Mouse (Mus musculus): Measurements from ENCODE around the gene Olfr98. TPM values are rescaled to one million over a fixed set of nuclear protein-coding genes. Genes with fewer than 3 reads are reported as not detected.

Gene Olfr98
- polyA plus RNA-seq, 1 experiment from 2014 or later = not detected

Other genes with a start within 250 kb of the Olfr98 start
- 0.09 and 0.13 TPM in 2 replicates for gene Mog, start 240.4 kb downstream of the Olfr98 start, polyA plus RNA-seq (2015; fragmentation: Nextera tagmentation; extraction: Ambion mirVana)
- gene Gabbr1, start 217.8 kb downstream of the Olfr98 start, polyA plus RNA-seq (2015; fragmentation: Nextera tagmentation; extraction: Ambion mirVana) = 5.6 and 7.7 TPM in 2 replicates
- not detected in 2 replicates for gene Olfr90, start 175.2 kb downstream of the Olfr98 start, polyA plus RNA-seq (2015; fragmentation: Nextera tagmentation; extraction: Ambion mirVana)
- not detected in 2 replicates for gene Olfr91, start 165.5 kb downstream of the Olfr98 start, polyA plus RNA-seq (2015; fragmentation: Nextera tagmentation; extraction: Ambion mirVana)
- not detected in 2 replicates for gene Olfr92, start 143.7 kb downstream of the Olfr98 start, polyA plus RNA-seq (2015; fragmentation: Nextera tagmentation; extraction: Ambion mirVana)
- gene Olfr93, start 102.3 kb downstream of the Olfr98 start, polyA plus RNA-seq (2015; fragmentation: Nextera tagmentation; extraction: Ambion mirVana) = not detected in 2 replicates
- not detected in 2 replicates for gene Ubd, start 69.9 kb downstream of the Olfr98 start, polyA plus RNA-seq (2015; fragmentation: Nextera tagmentation; extraction: Ambion mirVana)
- gene Olfr94, start 62.8 kb downstream of the Olfr98 start, polyA plus RNA-seq (2015; fragmentation: Nextera tagmentation; extraction: Ambion mirVana) = not detected in 2 replicates
- gene Olfr95, start 50.6 kb downstream of the Olfr98 start, polyA plus RNA-seq (2015; fragmentation: Nextera tagmentation; extraction: Ambion mirVana) = not detected in 2 replicates
- not detected in 2 replicates for gene Olfr96, start 43.6 kb downstream of the Olfr98 start, polyA plus RNA-seq (2015; fragmentation: Nextera tagmentation; extraction: Ambion mirVana)
- gene Olfr97, start 26.4 kb downstream of the Olfr98 start, polyA plus RNA-seq (2015; fragmentation: Nextera tagmentation; extraction: Ambion mirVana) = not detected in 2 replicates
- 1.5 TPM in 2 replicates for gene H2-M3, start 6.5 kb upstream of the Olfr98 start, polyA plus RNA-seq (2015; fragmentation: Nextera tagmentation; extraction: Ambion mirVana)
- not detected in 2 replicates for gene Olfr99, start 19.7 kb upstream of the Olfr98 start, polyA plus RNA-seq (2015; fragmentation: Nextera tagmentation; extraction: Ambion mirVana)
- not detected in 2 replicates for gene Olfr101, start 40.6 kb upstream of the Olfr98 start, polyA plus RNA-seq (2015; fragmentation: Nextera tagmentation; extraction: Ambion mirVana)
- not detected in 2 replicates for gene Olfr102, start 53.3 kb upstream of the Olfr98 start, polyA plus RNA-seq (2015; fragmentation: Nextera tagmentation; extraction: Ambion mirVana)
- gene Olfr103, start 75.9 kb upstream of the Olfr98 start, polyA plus RNA-seq (2015; fragmentation: Nextera tagmentation; extraction: Ambion mirVana) = not detected in 2 replicates
- gene Olfr104-ps, start 95.8 kb upstream of the Olfr98 start, polyA plus RNA-seq (2015; fragmentation: Nextera tagmentation; extraction: Ambion mirVana) = not detected in 2 replicates
- gene Olfr105-ps, start 115.3 kb upstream of the Olfr98 start, polyA plus RNA-seq (2015; fragmentation: Nextera tagmentation; extraction: Ambion mirVana) = not detected in 2 replicates
- not detected in 2 replicates for gene Olfr106-ps, start 126.6 kb upstream of the Olfr98 start, polyA plus RNA-seq (2015; fragmentation: Nextera tagmentation; extraction: Ambion mirVana)
- gene Olfr107, start 135.5 kb upstream of the Olfr98 start, polyA plus RNA-seq (2015; fragmentation: Nextera tagmentation; extraction: Ambion mirVana) = not detected in 2 replicates
- not detected in 2 replicates for gene Olfr108, start 181.7 kb upstream of the Olfr98 start, polyA plus RNA-seq (2015; fragmentation: Nextera tagmentation; extraction: Ambion mirVana)
- not detected in 2 replicates for gene Olfr109, start 195.2 kb upstream of the Olfr98 start, polyA plus RNA-seq (2015; fragmentation: Nextera tagmentation; extraction: Ambion mirVana)
- gene H2-M2, start 219.8 kb upstream of the Olfr98 start, polyA plus RNA-seq (2015; fragmentation: Nextera tagmentation; extraction: Ambion mirVana) = not detected in 2 replicates
- not detected in 2 replicates for gene Olfr110, start 228.7 kb upstream of the Olfr98 start, polyA plus RNA-seq (2015; fragmentation: Nextera tagmentation; extraction: Ambion mirVana)
- not detected in 2 replicates for gene Olfr111, start 244.3 kb upstream of the Olfr98 start, polyA plus RNA-seq (2015; fragmentation: Nextera tagmentation; extraction: Ambion mirVana)